ENCODE assay signal across 7 mouse cellular contexts in the genomic region with DNA sequence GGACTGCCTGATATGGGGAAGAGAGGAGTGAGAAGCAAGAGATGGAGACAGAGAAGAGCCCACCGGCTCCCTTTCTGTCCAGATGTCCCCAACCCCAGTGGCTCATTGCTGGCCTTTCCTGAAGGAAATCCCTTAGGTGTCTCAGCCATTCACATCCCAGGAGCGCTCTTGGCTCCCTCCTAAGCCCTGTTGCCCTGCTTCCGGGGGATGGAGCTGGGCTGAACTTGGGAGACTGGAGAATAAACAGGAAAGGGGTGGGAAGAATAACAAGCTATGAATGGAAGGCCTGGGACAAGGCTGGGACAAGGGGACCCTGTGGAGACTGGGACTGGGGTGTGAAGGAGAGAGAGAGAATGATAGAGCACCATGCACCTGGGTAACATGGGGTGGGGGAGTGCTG. TPM values are rescaled to one million over a fixed set of nuclear protein-coding genes. Genes with fewer than 3 reads are reported as not detected.
DNase-seq lines count a peak whose midpoint lies in the region; ATAC-seq and TF ChIP-seq lines count a peak whose summit lies in the region.

No protein-coding gene starts in this region.

- no peaks in the 10 kb centered on the region for H3K36me3 ChIP-seq in embryonic facial prominence, embryonic 11.5 days (replicated peaks; ENCODE audit: control insufficient read depth, insufficient read depth, low read depth, low read length)
- no peaks in the 10 kb centered on the region for H3K36me3 ChIP-seq in heart, adult 2 months (ENCODE audit: control insufficient read depth, insufficient read depth, low read length)
- H3K36me3 ChIP-seq in lung, embryonic 14.5 days (ENCODE audit: insufficient read depth): no peaks in the 10 kb centered on the region

- ATAC-seq in embryonic facial prominence, embryonic 11.5 days (replicated peaks; ENCODE audit: insufficient number of reproducible peaks, low FRiP score, low TSS enrichment, low read depth): no peak
- ATAC-seq in lung, embryonic 14.5 days (ENCODE audit: insufficient read depth): peak; percentile 57; the same call in 1 of the 2 replicates

- no peak for DNase-seq in embryonic facial prominence, embryonic 11.5 days (ENCODE audit: low spot score)
- DNase-seq in heart, adult 2 months: peak; percentile 64 to 80
- DNase-seq in kidney, adult 11 months: peak; percentile 58
- peak; percentile 50 for DNase-seq in lung, embryonic 14.5 days
- no peak for DNase-seq in right cerebral cortex, adult 2 months (ENCODE audit: low spot score in 2 of 2)
- DNase-seq in retina, embryonic 14.5 days (ENCODE audit: low spot score): no peak
- DNase-seq in layer of hippocampus, postnatal 36 days: no peak

- peak overlapping the region; percentile 47; the same call in 1 of the 2 replicates for H3K27ac ChIP-seq in embryonic facial prominence, embryonic 11.5 days (replicated peaks; ENCODE audit: low read depth, low read length)
- peak overlapping the region; percentile 97 for H3K27ac ChIP-seq in heart, adult 2 months
- H3K27ac ChIP-seq in lung, embryonic 14.5 days (ENCODE audit: low read depth): peak overlapping the region; percentile 73; the same call in 1 of the 2 replicates

- H3K79me2 ChIP-seq in heart, adult 2 months (replicated peaks; ENCODE audit: control insufficient read depth, insufficient read depth, low read length): no peaks in the 10 kb centered on the region

- intact Hi-C loops in heart, adult 2 months (cut with DNase I): loop anchor here (1.0 to 2.0 kb wide), 2 partner anchors 39 to 62 kb away; a partner anchor contains a TSS

- H3K4me1 ChIP-seq in embryonic facial prominence, embryonic 11.5 days (ENCODE audit: control insufficient read depth, insufficient read depth, low read length): no peaks in the 10 kb centered on the region; the same call in 1 of the 2 replicates
- H3K4me1 ChIP-seq in heart, adult 2 months (ENCODE audit: control insufficient read depth, insufficient read depth, low read length): peaks cover 3% of the 10 kb centered on the region
- 0 out of 2 replicates have a peak, but pooled peaks cover 6% of the 10 kb centered on the region for H3K4me1 ChIP-seq in lung, embryonic 14.5 days (ENCODE audit: insufficient read depth)

- TF ChIP-seq CTCF in heart, adult 2 months (IDR thresholded peaks at IDR 0.05): no peak
- no peak for TF ChIP-seq CTCF in lung, embryonic 14.5 days (IDR thresholded peaks at IDR 0.05; ENCODE audit: low read depth)

- 34% methylated on average over 3 of the region's 3 CpGs for WGBS in embryonic facial prominence, embryonic 11.5 days
- 24% methylated on average over 3 of the region's 3 CpGs for WGBS in heart, adult 2 months
- 25% methylated on average over 3 of the region's 3 CpGs for WGBS in lung, embryonic 14.5 days

- peak; percentile 93 for TF ChIP-seq EP300 in heart, adult 2 months (IDR thresholded peaks at IDR 0.05; ENCODE audit: insufficient read depth, low read depth, low read length)

- H3K4me3 ChIP-seq in embryonic facial prominence, embryonic 11.5 days (ENCODE audit: low read depth, low read length): no peak overlapping the region
- H3K4me3 ChIP-seq in heart, adult 2 months: peak overlapping the region; percentile 60
- peak overlapping the region; percentile 23 for H3K4me3 ChIP-seq in lung, embryonic 14.5 days (ENCODE audit: low read depth, low read length)

- no peak overlapping the region for H3K4me2 ChIP-seq in embryonic facial prominence, embryonic 11.5 days (ENCODE audit: low read depth, low read length)
- peak overlapping the region; percentile 49 for H3K4me2 ChIP-seq in lung, embryonic 14.5 days

- no peaks in the 10 kb centered on the region for H3K27me3 ChIP-seq in embryonic facial prominence, embryonic 11.5 days (ENCODE audit: control insufficient read depth, insufficient read depth, low read length)
- H3K27me3 ChIP-seq in heart, adult 2 months (ENCODE audit: control insufficient read depth, insufficient read depth, low read length): no peaks in the 10 kb centered on the region
- no peaks in the 10 kb centered on the region for H3K27me3 ChIP-seq in lung, embryonic 14.5 days (ENCODE audit: insufficient read depth, low read length)

- TF ChIP-seq POLR2A in heart, adult 2 months (IDR thresholded peaks at IDR 0.05; ENCODE audit: insufficient read depth, low read depth, low read length): peak; percentile 92

- H3K9me3 ChIP-seq in embryonic facial prominence, embryonic 11.5 days (replicated peaks; ENCODE audit: control insufficient read depth, low read length): no peaks in the 10 kb centered on the region
- H3K9me3 ChIP-seq in lung, embryonic 14.5 days (ENCODE audit: low read depth, low read length): no peaks in the 10 kb centered on the region

- no peak overlapping the region for H3K9ac ChIP-seq in embryonic facial prominence, embryonic 11.5 days (replicated peaks; ENCODE audit: low read length)
- H3K9ac ChIP-seq in heart, adult 2 months (ENCODE audit: low read depth, low read length): peak overlapping the region; percentile 71
- H3K9ac ChIP-seq in lung, embryonic 14.5 days: peak overlapping the region; percentile 17

RNA-seq across cellular contexts. Expression of a gene that starts 0.7 kb away (rescaled TPM):
- polyA plus RNA-seq in embryonic facial prominence, embryonic 11.5 days (2014; fragmentation: Nextera tagmentation; extraction: Ambion mirVana): 4.8 and 5.9 TPM in 2 replicates
- 10 to 100 TPM; 30.4 to 32.3 TPM for total RNA-seq in heart, adult 2 months (2021)
- polyA plus RNA-seq in heart, adult 2 months (2012; rRNA removed): 21.4 and 24.8 TPM in 2 replicates
- 8.5 and 9.0 TPM in 2 replicates for polyA plus RNA-seq in lung, embryonic 14.5 days (2014; fragmentation: Nextera tagmentation; extraction: Ambion mirVana)
- total RNA-seq in layer of hippocampus, postnatal 36 days (2021): 10 to 100 TPM in 1 of 2 experiments, 1 to 10 TPM in 1; 7.0 to 11.5 TPM

RNA-seq across cellular contexts. Expression of a gene that starts 24.8 kb away (rescaled TPM):
- polyA plus RNA-seq in embryonic facial prominence, embryonic 11.5 days (2014; fragmentation: Nextera tagmentation; extraction: Ambion mirVana): 5.5 and 6.0 TPM in 2 replicates
- total RNA-seq in heart, adult 2 months (2021): 1 to 10 TPM; 3.9 to 5.2 TPM
- polyA plus RNA-seq in heart, adult 2 months (2012; rRNA removed): 4.4 and 6.4 TPM in 2 replicates
- polyA plus RNA-seq in lung, embryonic 14.5 days (2014; fragmentation: Nextera tagmentation; extraction: Ambion mirVana): 13.6 and 14.5 TPM in 2 replicates
- 1 to 10 TPM; 2.1 to 2.2 TPM for total RNA-seq in layer of hippocampus, postnatal 36 days (2021)

RNA-seq across cellular contexts. Expression of a gene that starts 26.3 kb away (rescaled TPM):
- polyA plus RNA-seq in embryonic facial prominence, embryonic 11.5 days (2014; fragmentation: Nextera tagmentation; extraction: Ambion mirVana): 17.9 and 21.2 TPM in 2 replicates
- 10 to 100 TPM; 16.1 to 18.4 TPM for total RNA-seq in heart, adult 2 months (2021)
- polyA plus RNA-seq in heart, adult 2 months (2012; rRNA removed): 22.1 and 28.3 TPM in 2 replicates
- polyA plus RNA-seq in lung, embryonic 14.5 days (2014; fragmentation: Nextera tagmentation; extraction: Ambion mirVana): 10.1 and 10.4 TPM in 2 replicates
- 10 to 100 TPM; 63.0 to 63.9 TPM for total RNA-seq in layer of hippocampus, postnatal 36 days (2021)

RNA-seq across cellular contexts. Expression of a gene that starts 32.9 kb away (rescaled TPM):
- 0.64 and 1.2 TPM in 2 replicates for polyA plus RNA-seq in embryonic facial prominence, embryonic 11.5 days (2014; fragmentation: Nextera tagmentation; extraction: Ambion mirVana)
- total RNA-seq in heart, adult 2 months (2021): under 1 TPM; 0.14 to 0.18 TPM
- 0.38 and 2.2 TPM in 2 replicates for polyA plus RNA-seq in heart, adult 2 months (2012; rRNA removed)
- 64.7 and 74.6 TPM in 2 replicates for polyA plus RNA-seq in lung, embryonic 14.5 days (2014; fragmentation: Nextera tagmentation; extraction: Ambion mirVana)
- total RNA-seq in layer of hippocampus, postnatal 36 days (2021): under 1 TPM; 0.60 to 0.94 TPM

RNA-seq across cellular contexts. Expression of a gene that starts 38.7 kb away (rescaled TPM):
- polyA plus RNA-seq in embryonic facial prominence, embryonic 11.5 days (2014; fragmentation: Nextera tagmentation; extraction: Ambion mirVana): 117 and 118 TPM in 2 replicates
- 10 to 100 TPM; 37.6 to 40.4 TPM for total RNA-seq in heart, adult 2 months (2021)
- 71.7 and 92.2 TPM in 2 replicates for polyA plus RNA-seq in heart, adult 2 months (2012; rRNA removed)
- 78.7 and 84.9 TPM in 2 replicates for polyA plus RNA-seq in lung, embryonic 14.5 days (2014; fragmentation: Nextera tagmentation; extraction: Ambion mirVana)
- total RNA-seq in layer of hippocampus, postnatal 36 days (2021): 10 to 100 TPM; 79.4 to 87.3 TPM

Comparison
In these comparisons a context has a peak if more than half of its experiments do, and no peak if none do; other contexts are left out.
1. DNase-seq: peak in heart, adult 2 months (2 of 2), kidney, adult 11 months (single experiment) and lung, embryonic 14.5 days (single experiment); none in embryonic facial prominence, embryonic 11.5 days (single experiment), right cerebral cortex, adult 2 months (0 of 2), retina, embryonic 14.5 days (single experiment) and layer of hippocampus, postnatal 36 days (0 of 2).
2. H3K27ac ChIP-seq: peak in every context shown above with its lines; median percentile 97 in heart, adult 2 months; 73 in lung, embryonic 14.5 days; 47 in embryonic facial prominence, embryonic 11.5 days.